Mouse (Mus musculus) kidney, adult 9 months (tissue): ENCODE data around the gene Macc1.

Source experiments
- DNase-seq: peaks from one replicate; pipeline ENCODE4 v3.0.0; 2022

Gene Macc1

DNA sequence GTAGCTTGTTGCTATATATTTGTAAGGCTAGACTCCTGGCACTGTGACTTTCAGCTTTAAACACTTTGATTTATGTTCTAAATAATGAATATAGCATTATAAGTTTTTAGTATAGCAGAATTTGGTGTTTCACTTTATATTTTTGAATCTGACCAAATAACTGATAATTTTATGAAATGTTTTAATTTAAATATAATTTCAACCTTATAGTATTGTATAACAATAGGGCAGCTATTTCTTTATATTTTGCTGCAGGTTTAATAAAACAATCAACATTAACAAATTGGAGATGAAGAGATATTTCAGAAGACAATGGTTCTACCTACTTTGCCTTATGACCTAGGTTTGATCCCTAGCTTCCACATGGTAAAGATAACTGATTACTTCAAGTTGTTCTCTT, at the start of gene Macc1:
Gene Macc1, plus strand, starts transcription at position 301 of the 400 bp plus-strand sequence.
- DNase-seq = no peak

DNA sequence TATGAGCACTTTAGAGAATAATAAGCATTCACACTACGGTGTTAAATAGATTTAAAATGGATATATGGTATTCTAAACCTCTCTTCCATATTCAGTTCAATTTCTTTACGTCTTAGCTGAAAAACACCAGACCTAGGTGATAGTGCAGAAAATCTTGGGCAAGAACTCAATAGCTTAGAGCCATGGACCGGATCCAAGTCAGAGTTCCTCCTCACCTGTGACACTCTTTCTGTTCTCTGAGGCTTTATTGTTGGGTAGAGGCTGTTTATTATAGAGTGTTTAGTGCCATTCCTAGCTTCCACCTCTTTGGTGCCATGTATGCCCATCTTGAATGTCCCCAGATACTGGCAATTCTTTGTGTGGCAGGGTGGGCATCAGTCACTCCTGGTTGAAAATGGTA, 49.6 kb upstream of the Macc1 start:
- no peak for DNase-seq

DNA sequence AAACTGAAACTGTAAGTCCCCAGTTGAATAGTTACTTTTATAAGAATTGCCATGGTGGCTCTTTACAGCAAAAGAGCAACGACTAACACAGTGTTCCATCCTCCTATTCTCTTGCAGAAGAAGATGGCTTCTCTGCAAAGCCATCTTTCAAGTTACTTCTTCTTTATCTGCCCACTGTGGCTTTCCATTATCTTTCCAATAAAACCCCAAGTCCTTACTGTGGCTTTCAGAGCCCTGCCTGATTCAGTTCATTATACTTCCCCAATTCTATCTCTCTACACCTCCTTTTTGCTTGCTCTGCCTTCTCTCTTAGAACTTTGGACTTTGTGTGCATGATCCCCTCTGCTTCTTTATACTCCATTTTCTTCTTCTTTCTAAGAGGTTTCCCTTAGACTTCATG, 45.3 kb upstream of the Macc1 start:
- DNase-seq = no peak

DNA sequence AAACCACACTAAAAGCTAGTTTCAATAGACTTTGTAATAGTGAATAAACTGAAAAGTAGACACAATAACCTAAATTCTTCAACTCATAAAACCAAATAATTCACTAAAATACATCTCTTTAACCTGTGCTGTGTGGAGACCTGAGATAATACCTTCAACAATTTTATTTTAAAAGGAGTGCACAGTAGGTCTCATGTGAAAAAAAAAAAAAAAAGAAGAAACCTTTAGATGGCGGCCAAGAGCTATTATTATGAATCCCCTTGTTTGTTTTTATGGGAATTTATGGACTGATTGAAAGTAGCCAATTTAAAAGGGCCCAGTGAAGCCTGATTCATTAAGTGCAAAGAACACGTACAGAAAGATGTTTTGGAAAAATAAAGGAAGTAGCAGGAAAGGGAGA, 44.0 kb upstream of the Macc1 start:
- DNase-seq = no peak

DNA sequence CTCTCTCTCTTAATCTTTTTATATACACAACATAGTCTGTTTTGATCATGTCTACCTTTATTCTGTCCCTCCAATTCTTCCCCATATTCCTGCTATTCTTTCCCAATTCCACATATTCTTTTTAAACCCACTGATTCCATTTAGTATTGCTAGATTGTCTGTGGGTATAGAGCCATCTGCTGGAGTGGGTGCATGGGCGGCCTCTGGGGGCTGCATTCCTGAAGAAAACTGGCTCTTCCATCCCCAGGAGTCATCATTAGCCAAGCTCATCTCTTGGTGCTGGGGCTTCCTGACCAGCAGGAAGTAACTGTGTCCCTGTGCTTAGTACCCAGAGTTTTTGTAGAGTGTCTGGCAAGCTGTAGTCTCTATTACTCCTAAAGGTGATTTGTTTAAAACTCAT, 42.1 kb upstream of the Macc1 start:
- no peak for DNase-seq

DNA sequence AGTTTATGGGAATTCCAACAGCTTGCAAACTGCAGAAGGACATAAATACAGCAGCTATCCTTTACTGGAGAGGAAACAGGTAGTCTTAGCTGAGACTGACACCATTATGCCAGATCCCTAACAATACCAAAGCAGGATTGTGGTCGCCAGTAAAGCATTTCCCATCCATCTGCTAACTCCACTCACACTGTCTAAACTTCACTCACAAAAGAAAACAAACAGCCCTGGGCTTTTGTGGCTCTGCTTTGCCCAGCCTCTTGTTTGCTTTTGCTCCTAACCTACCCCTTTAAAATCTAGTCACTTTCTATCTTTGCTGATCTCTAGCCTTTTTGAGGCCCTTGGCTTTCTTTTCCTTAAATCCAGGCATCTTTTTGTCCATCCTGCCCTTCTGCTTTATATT, 40.5 kb upstream of the Macc1 start:
- DNase-seq = no peak

DNA sequence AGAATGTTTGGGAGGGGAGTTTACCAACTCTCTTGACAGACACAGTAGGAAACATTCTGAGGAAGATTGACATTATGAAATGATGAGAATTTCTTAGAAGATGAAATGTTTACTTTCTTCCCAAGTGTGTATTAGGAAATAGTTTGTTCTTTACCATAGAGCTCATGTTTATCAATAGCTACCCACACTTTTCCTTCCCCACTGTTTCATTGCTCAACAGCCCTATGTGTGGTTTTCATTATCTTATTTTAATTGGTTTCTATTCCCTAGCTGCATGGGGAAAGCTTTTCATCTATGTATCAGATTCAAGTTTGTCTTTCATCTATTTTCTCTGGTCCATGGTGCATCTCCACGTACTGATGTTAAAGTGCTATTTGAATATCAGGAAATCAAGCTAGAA, 37.8 kb upstream of the Macc1 start:
- no peak for DNase-seq

DNA sequence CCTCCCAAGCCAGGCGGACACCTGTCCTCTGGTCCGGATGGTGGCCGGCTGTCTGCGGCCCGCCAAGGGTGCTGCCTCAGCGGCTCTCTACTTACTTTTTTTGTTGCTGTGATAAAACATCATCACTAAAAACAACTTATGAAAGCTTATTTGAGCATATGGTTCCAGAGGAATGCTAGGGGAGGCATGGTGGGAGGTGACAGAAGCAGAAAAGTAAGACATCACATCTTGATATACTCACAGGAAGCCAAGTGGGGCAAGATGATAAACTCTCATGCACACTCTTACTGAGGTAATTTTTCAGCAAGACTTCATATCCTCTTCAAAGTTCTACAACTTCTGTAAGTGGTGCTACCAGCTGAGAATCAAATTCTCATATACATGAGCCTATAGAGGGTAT, 22.5 kb upstream of the Macc1 start:
- DNase-seq = no peak

DNA sequence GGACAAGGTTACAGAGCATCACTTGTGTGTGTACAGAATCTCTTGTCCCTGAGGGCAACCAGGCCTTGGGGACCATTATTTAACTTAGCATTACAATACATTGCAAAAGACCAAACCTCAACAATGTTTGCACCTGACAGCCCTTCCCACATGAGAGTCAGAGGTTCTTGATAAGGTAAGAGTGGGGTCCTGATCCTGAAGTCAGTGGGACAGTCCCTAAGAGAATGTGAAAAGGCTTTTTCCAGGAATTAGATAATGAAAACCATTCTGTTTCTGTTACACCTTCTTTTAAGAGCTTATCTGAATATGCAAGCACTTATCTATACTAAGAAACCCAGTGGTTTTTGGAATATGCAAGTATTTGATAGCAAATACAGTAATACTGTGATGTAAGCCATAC, 10.5 kb upstream of the Macc1 start:
- no peak for DNase-seq

DNA sequence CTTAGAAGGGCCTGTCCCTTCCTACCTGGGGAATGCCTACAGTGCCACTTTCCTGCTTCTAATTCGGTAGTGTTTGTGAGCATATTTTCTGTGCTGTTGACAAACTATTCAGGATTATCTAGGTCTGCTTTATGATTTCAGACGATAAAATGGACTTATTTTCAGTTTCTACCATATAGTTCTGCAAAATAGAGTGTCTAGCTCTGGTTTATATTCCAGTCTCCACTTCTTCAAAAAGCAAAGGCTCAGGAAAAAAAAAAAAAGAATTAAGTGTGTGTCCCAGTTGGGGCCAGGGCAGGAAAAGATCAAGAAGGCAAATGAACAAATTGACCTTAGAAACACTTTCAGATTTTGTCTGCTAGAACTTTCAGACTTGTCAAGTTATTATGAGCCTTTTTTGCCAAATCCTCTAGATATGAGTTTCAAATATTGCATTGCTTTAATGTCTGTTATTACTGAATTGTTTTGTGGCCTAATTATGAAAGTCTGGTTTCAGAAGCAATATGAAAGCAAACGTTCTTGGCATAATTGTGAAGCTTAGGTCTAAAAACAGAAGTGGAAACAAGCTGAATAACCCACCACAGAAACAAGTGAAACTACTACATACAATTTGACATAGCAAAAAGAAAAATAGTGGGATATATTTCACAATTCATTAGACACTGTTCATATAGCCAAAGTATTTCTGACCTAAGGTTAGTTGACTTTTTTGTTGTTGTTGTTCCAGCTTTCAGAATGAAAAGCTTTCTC, 881 bp upstream of the Macc1 start:
- DNase-seq = no peak

DNA sequence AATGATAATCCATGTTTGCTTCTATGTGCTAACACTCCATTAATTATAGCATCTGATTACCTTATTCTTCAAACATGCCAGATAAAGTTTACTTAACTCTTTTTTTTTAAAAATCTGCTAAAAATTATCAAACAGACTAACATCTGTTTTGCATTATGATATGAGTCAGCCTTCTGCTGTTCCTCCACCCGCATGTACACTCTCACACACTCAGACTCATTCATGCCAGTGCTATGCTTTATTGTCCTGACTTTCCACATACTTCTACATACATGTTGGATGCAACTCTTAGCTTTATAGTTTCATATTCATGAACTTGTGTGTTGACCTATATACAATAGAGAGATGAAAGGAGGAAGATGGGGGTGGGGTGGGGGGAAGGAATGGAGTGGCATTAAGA, 4.7 kb downstream of the Macc1 start:
- no peak for DNase-seq

DNA sequence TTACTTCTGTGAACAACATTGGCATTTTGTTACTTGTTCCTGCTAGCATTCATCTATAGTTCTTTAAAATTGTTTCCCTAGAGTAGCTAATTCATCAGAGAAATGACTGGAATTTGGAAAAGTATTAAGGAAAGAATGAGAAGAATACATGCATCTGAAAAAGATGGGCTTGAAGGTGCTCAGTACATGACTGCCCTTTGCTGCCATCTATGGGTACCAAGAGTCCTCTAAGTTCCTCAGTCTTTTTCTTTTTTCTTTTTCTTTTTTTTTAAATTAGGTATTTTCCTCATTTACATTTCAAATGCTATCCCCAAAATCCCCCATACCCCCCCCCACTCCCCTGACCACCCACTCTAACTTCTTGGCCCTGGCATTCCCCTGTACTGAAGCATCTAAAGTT, 11.3 kb downstream of the Macc1 start:
- peak; percentile 30 for DNase-seq

DNA sequence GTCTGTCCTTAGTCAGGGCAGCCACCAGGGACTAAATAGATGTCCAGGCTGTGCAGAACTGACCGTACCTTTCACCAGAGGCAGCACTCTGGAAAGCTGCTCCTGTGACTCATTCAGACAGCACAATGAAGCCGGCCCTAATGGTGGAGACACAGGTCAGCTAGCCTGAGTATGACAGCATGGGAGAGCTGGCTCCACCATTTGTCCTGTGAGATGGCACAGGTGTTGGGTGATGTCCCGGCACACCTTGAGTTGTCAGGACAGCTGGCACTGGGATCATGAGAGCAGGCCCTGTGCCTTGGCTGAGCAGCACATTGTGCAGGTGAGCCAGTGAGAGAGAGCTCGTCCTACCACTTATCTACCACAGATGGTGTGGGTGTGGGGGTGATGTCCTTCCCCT, 16.6 kb downstream of the Macc1 start:
- DNase-seq = no peak

DNA sequence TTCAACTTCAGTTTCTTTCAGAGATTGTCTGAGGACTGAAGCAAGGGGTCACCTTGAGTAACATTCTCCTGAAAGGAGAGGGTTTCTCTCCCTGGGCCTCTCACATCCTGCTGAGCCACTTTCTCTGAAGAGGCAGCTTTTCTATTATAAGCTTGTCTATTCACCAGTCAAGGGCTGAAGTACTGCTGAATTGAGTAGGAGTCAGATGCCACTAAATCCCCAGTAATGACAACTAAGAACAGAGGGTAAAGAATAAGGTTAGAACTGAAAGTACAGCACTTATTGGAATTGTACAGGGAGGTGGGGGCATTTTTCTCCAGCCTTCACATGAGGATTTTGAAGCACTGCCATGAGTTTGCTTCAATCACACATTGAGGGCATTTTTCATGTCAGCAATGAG, 19.3 kb downstream of the Macc1 start:
- DNase-seq = no peak

DNA sequence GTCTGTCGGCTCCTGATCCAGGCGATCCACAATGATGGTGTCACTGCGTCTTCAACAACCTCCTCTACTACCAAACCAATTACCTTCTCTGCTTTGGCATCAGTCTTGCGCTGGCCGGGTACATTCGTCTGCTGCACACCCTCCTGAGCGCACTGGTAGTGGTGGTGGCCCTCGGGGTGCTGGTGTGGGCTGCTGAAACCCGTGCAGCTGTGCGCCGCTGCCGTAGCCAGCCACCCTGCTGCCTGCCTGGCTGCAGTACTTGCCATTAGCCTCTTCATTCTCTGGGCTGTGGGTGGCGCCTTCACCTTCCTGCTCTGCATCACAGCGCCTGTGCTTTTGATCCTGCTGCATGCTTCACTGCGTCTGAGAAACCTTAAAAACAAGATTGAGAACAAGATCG, 38.5 kb downstream of the Macc1 start:
- DNase-seq = peak; percentile 8

DNA sequence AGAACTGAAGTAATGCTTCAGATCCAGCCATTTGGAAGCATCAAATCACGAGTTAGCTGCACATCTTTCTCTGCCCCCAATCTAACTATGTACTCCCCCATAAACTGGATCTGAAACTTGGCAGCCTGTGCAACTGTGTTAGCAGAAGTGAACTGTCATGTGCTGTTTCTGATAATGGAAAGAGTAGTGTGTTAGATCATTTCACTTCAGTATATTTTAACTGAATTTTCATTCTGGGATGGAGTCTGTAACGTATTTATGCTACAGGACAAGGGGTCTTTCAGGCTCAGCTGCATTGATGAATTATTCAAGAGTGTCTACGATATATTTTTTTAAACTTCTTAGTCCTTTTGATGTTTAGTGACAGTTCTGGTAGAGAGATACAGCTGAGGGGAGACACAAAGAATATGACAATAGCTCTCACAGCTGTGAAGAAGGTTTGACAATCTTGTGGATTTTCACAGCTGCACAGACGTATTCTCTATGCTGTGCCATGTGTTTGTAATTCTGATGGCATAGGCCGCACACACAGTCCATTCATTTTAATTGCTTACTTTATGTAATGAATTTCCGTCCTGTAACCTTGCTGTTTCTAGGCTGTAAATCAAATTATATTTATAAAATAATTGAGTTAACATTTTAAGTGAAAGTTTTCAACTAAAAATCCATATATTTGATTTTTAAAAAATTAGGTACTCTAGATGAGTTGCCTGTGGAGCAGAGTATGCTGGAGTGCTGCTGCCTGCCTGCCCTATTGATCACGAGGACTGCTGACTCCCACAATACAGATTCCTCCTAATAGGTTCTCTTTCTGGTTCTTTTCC, 43.6 kb downstream of the Macc1 start:
- DNase-seq = peak; percentile 5

DNA sequence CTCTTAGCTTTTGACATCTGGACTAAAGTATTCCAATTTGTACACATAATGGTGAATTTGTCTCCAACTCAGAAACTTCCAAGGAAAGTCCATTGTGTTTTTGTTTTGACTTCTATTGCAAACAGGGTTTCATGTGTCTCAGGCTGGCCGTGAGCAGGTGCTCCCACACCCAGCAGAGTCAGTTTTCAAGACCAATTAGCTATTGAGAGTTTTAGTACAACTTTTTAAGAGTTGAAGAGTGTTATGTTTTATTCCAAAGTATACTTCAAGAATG, 44.1 kb downstream of the Macc1 start:
- no peak for DNase-seq

DNA sequence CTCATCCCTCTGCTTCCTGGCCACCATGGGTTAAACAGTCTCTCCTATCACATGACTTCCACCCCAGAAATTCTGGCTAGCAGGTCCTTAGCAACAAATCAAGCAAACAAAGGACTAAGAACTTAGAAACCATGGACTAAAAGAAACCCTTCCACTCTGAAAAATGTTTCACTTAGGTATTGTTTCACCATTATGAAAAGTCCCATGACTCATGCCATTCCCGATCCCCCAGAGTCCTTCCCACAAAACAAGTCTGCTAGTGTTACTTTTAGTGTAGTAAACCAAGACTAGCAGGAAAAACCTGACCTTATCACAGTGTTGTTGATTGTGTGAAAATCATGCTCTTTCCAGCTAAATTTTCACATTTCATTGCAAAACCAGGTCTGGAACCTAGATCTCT, 51.0 kb downstream of the Macc1 start:
- DNase-seq = no peak

DNA sequence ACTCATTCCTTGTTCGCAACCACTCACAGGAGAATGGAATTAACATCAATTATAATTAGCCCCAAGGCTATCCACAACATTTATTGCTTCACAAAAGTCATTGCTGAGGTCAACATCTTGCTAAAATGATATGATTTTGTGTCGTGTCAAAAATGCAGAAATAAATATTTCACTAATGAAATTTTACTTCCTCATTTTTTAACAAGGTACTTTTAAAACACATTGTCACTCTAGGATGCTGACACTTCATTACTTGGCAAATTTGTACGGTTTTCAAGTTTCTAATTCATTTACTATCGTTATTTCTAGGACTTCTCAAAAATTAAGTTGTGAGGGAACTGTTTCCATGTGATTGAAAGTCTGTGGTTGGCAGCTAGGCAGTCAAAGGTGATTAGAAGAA, 55.8 kb downstream of the Macc1 start:
- DNase-seq = no peak

DNA sequence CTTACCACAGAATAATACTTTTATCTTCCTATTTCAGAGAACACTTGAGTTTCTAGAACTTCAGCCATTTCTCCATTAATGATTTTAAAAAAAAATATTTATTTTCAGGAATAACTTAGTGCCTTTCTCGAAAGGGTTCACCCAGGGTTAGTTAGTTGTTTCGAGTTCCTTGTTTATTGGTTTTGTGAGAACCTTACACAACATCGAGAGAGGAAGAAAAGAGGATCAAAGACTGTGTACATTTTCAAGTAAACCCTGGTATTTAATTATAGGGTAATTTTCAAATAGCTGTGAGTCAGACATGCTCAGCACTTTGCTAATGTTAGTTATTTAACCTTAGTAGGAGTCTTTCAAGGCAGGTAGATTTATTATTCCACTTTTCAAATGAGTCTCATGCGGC, 58.3 kb downstream of the Macc1 start:
- no peak for DNase-seq

DNA sequence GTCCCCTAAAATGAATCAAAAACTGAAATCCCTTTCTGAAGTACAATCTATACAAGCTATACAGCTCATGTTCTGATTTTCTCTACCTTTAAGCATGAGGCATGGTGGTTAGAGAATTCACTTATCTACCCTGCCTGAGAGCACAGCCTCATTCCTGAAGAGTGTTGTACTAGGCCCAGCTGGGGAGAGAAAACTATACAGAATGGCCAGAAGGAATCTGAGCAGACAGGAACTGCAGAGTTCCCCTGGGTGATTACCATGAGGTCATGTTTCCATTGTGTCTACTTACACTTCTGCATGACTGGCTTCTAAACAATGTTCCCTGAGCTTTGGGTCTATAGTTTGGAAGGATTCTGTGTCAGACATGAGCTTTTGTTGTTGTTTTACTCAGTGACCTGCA, 62.8 kb downstream of the Macc1 start:
- DNase-seq = no peak

DNA sequence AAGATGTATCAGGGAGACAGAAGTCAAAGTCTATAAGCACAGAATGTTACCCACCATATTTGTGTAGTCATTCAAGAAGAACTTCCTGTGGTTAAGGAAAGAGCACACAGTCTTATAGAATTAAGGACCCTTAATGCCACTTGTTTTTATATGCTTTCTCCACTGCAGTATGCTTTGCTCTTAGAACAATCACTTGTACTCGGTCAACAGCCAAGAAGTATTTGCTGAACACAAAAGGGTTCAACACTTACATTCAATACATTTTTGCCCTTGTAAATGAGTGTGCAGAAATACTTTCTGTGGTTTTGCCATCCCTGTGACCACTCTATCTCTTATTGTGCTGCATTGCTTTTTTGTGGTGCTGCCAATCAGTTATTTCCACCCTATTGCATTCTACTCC, 67.8 kb downstream of the Macc1 start:
- DNase-seq = no peak

DNA sequence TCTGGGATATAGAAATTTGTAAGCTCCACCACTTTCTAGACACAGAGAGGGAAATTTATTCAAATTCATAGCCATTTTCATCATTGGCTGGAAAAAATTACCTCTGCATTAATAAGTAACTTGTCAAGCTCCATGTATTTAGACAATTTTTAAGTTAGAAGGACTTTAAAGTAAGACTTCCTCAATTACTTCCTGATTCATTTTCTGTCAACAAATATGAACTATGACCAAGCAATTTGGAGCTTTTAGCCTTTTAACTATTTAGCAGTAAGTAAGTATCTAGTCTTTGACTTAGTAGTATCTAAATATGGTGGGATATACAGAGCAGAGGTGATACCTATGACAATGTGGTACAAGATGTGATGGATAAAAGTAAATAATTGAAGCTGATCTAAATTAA, 72.2 kb downstream of the Macc1 start:
- no peak for DNase-seq

DNA sequence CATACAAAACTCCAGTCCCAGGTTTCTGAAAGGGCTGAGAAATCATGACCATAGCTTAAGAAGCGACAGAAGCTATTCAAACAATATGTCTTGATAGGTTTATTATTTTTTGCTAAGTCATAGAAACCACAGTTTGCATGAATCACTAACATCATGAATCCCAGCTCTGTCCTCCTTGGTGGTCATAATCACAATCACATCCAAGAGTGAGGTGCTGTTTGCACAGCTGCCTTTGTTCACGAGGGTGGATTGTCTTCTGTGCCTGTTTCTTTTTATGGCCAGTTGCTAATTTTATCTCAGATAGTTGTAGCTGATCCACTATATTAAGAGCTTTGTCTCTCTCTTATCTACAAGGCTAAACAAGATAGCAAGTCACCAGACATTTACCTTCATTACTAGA, 72.6 kb downstream of the Macc1 start:
- no peak for DNase-seq

DNA sequence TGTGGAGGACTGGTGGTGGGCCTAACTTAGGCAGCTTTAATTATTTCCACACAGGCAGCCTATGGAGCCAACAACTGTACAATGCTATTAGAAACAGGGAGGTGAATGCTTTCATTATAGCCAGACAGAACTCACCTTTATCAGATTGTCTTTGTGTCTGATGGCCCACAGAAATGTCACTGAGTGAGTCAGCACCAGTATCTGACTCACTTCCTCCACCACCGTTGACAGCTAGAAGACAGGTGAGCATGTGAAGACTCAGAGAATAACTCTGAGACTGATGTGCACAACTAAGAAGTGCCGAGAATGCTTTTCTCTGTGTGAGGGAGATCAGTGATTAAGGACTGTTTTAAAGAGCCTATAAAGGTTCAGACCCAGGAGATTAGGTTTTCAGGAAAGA, 73.9 kb downstream of the Macc1 start:
- no peak for DNase-seq
